Mouse (Mus musculus): Measurements from ENCODE around the gene Arid4a.
"Not testable (repeated sequence)": the region's sequence is repeated elsewhere in the genome, so short reads cannot be mapped to it uniquely, and the experiment has no call there.

Gene Arid4a

DNA sequence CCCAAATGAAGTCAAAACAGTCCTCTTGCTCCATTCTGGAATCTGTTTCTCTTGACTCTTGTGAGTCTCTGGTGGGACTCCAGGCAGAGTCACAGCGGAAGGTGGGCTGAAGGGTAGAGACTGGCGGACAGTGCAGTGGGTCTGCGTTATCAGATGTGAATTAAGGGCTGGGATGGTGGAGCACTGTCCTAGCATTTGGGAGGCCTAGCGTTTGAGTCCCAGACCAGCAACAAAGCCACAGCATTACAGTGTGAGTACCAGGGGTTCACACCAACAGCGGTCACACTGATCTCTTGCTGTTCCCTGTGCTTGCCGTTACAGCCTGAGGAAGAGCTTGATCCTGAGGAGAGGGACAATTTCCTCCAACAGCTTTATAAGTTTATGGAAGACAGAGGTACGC is 44.0 kb downstream of the Arid4a start:
- no peak for DNase-seq

DNA sequence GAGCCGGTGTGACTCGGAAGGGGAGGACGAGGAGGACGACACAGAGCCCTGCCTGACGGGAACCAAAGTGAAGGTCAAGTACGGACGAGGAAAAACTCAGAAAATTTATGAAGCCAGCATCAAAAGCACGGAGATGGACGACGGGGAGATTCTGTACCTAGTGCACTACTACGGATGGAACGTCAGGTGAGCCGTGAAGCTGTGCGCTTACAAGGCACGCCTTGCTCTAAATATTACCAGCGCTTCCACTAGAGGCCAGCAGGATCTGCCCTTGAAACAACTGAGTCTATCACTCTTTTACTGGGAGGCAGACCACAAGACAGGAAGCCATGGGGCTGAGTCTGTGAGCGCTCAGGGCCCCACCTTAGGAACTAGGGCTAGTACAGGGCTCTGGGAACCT is 54.1 kb downstream of the Arid4a start:
- no peak for DNase-seq

DNA sequence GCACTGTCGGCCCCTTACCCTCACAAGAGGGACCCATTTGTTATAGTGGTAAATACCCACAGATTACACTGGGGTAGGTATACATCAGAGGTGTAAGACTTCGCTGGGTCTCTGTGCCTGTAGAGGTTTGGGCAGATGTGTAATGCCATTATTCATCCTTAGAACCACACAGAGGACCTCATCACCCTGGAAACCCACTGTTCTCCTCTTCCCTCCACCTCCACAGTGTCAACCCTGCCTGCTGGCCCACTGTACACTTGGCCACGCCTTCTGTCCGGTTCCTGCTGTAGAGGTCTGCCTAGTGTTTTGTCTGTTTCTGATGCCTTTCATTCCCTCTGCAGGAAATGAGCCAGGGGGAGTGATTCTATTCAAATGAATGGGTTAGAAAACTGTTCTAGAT is 56.3 kb downstream of the Arid4a start:
- DNase-seq, result no peak

DNA sequence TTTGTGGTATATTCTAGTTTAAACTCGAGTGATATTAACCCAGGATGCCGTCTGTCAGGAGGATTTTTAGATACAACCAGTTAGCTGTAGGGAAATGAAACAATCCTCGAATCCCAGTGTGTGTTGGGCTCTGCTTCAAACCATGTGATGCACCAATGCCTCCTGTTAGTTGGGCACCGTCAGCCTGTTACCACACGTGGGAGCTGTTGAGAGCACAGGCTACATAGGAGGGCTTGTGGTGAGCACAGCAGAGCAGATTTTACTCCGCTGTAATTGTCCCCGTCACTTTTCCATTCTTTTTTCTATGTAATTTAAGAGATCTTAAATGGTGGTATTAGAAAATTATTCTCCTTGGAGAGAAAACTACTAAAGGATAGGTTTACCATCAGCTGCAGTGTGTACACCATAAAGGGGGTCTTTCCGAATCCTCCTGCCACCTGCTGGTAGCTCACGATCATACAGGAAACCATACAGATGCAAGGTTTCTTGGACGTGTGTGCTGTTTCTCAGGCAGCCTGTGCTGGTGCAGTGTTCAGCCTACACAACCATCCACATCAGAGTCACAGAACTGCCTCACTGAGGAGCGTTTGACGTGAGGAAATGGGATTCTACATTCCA is 57.4 kb downstream of the Arid4a start:
- DNase-seq, result peak; percentile 33

DNA sequence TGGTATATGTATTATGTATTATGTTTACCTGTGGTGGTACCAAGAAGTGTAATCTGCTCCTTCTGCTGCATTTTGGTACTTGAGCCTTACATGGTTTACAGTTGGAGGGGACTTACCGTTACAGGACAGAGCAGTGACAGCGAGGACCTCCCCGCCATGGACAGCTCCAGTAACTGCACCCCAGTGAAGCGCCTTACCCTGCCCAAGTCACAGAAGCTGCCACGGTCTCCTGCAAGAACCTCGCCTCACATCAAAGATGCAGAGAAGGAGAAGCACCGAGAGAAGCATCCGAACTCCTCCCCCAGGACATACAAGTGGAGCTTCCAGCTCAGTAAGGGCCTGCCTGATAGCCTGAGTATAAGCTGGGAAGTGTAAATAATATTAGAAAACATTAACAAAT is 70.5 kb downstream of the Arid4a start:
- DNase-seq, result no peak

DNA sequence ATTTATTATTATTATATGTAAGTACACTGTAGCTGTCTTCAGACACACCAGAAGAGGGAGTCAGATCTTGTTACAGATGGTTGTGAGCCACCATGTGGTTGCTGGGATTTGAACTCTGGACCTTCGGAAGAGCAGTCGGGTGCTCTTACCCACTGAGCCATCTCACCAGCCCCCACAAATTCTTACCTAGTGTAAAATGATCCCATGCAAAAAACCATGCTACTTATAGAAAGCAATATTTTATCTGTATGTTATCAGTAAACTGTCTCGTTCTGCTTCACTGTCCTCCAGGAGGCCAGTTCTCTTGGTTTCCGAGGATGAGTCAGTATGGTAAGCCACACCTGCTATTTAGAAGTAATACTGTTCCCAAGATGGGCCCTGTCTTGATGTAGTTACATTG is 88.5 kb downstream of the Arid4a start:
- not testable (repeated sequence) for DNase-seq

DNA sequence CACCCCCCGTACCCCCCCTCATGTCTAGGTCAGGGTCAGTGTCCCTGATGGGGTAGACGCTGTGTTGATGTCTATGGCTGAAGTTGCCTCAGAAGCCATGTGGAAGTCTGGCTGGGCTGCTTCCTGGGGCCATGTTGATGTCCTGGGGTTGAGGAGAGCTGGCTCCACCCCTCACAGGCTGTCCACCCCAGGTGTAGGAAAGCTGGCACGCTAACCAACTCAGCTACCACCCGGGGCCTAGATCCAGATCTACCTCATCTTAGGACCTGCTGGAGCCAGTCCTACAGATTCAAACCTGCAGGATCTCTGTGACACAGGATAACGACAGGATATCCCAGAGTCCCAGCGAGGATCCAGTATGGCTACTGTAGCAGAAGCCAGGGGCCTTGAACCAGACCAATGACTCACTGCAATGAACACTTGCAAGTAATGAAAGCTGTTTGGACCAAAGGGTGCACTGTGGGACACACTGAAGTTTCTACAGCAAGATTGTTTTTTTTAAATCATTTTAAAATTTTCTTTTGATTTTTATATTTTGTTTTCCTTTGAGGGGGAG is 91.5 kb downstream of the Arid4a start:
- DNase-seq, result no peak

DNA sequence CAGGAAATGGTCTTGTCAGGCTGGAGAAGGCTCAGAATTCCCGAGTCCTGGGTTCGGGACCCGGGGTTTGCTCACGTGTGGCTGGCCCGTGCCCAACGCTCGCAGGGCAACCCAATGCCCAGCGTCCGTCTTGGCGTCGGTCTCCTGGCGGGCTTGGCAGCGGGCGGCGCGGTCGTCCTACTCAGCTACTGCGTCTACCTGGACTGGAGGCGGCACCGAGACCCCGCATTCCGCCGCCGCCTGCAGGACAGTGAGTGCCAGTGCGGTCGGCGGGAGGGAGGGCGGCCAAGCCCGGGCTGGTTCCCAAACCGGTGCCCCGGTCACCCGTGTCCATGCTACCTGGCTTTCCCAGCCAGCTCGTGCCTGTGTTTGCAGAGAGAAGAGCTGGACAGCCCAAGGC is 95.5 kb downstream of the Arid4a start, which contains the start of gene Tomm20l:
Tomm20l (plus strand) TSS at position 98 of the 400 bp plus-strand sequence.
- DNase-seq, result peak; percentile 64

DNA sequence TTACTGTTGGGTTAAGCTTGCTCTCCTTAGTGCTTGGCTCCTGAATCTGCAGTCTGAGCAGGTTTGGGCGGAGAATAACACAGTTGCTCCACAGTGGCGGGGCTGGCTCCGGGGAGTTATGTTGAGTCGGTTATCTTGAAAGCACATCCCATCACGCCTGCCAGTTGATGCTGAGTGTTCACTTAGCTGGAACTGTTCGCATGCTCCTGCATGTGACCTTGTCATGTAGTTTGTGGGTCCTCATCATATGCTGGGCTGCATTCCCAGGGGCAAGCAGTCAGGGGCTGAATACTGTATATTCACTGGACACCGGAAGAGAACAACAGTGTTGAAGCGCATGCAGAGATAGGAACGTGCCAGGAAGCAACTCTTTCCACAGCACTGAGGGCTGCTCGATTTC is 97.3 kb downstream of the Arid4a start:
- no peak for DNase-seq

DNA sequence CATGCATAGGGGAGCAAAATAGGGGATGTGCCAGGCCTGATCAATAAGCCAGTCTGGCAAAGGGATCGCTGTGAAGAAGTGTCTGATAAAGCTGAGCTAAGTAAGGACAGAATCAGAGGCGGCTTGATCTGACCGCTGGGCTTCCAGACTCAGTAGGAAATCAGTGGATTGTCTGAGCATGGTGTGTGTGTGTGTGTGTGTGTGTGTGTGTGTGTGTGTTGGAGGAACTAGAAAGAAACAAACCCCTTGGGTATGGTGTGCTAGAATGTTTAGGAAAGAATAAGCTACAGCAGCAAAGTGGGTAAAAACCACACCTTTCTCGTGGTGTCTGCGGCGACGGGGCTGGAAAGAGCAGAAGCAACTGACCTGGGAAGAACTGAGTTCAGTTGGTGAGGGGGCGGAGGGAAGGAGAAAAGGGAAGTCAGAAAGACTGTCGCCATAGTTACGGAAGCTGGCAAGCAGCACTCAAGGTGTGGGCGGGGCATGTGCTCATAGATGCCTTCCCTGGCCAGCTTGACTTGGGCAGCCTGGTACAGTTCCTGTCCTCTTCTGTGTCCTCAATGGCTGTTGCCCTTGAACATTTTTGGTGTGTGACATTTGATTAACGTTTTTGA is 98.0 kb downstream of the Arid4a start:
- peak; percentile 51 for DNase-seq

DNA sequence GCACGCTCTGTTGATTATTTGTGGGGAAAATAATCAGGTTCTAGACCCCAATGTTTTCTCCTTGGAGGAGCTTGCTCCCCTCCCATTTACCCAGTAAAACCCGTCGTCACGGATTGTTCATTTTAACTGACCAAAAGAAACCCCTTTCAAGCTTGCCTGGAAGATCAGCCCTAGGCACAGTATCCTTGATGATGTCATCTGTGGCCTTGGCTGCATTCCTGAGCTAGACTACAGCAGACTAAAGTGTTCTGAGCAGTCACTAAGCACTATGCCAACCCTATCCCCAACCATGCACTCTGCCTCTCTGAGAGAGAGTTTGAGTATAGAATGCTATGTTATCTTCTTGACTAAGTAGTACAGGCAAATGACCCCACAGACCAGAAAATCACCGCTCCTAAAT is 100.6 kb downstream of the Arid4a start:
- no peak for DNase-seq

DNA sequence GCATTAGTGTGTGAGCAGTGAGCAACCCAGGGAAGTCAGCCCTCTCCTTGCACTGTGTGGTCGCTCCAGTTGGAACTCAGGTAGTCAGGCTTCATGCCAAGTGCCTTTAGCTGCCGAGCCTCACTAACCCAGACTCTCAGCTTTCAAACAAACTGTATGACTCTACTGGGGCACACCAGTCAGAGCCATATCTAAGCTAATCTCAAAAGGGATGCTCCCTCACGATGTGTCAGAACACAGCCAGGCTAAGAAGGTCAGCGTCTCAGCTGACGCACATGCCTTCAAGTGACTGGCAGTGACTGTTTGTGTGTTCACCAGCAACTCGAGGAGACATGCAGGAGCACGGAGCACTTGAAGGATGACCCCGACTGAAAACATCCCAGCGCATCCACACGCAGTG is 106.9 kb downstream of the Arid4a start:
- no peak for DNase-seq

DNA sequence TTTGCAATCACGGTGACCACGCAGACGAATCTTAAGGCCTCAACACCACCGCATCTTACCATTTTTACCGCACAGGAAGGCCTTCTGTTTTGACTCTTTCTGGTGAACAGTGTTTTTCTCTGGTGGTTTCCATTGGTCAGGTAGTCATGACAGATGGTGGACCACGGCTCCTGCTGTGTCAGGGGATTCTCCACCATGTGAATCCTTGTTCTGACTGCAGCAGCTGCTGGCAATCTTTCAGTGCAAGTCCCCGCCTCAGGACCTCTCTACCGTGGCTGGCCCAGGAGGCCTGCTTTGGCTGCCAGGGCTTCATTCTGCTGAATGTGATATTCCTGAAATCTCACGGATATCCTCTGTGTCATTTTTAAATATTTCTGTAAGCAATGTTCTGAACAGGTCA is 107.5 kb downstream of the Arid4a start:
- no peak for DNase-seq

DNA sequence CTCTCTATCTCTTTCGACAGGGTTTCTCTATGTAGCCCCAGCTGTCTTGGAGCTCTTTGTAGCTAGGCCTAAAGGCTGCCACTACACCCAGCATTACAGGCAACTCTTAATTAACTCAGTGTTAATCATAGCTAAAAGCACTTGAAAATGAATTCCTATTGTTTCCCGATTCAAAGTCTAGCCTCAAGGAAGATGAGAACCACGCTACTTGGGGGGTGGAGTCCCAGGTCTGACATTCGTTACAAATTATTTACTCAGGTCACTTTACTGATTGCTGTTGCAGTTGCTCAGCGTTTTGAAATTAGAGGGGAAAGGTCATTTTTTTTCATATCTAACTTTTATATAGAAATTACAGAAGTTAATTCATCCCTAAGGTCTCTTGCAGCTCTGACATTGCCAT is 119.8 kb downstream of the Arid4a start:
- no peak for DNase-seq

DNA sequence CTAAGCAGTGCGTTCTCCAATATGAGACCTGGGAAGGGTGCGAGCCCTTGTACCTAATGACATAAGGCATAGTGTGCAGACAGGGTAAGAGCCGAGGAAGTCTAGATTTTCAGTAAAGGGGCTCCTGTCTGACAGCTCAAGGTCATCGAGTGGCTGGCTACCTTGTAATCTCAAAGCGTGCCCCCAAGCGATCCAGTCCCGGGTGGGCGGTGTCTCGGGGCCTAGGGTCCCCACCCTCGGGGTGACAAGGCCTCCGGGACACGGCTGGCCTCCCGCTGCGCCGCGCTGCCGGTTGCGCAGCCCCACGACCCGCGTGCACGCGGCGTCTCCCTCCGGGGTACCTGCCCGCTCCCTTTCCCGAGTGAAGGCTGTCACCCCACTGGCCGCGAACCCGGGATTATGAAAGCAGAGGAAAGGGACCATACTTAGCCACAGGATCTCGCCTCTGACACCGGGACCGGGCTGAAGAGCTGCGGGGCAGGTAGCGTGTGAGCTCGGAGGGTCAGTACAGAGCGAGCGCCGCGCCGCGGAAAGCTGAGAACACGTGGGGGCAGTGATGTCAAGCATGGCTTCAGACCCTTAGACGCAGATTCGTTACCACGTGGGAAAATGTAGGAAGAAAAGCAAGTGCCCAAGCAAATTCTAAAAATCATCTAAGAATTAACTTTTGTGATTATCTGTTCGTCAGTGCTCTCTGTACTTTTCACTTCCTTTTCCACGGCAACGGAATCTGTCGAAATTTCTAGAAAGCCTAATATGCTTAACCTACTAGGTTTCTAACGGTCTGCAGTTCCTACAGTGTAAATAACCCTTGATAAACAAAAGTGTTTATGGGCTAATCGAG is 120.6 kb downstream of the Arid4a start, which contains the start of the genes Timm9 and 2700049A03Rik:
Timm9 (minus strand) TSS at position 555 of the 844 bp plus-strand sequence.
2700049A03Rik (plus strand) TSS at position 719 of the 844 bp plus-strand sequence.
- peak; percentile 77 for DNase-seq

DNA sequence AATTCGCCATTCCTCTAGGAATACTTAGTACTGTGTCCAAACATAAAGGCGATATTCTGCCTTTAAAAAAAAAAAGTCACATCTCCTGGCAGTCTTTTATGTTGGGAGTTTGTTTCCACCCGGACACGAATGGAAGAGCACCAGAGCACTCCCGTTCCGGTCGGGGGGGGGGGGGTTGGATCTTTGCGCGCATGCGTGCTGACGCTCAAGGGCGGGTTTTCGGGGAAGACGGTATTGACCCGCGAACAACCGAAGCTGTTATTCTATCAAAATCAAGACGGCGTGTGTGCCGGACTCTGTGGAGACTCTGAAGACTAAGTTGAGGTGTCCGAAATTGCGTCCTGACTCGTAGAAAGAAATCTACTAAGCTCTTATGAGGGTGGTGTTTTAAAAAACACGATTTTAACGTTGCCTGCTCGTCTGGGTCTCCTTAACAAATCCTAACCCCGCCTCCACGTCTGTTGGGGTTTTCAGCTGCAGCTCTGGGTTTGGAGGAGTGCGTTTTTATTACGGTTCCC is 121.2 kb downstream of the Arid4a start:
- DNase-seq, result peak; percentile 74

DNA sequence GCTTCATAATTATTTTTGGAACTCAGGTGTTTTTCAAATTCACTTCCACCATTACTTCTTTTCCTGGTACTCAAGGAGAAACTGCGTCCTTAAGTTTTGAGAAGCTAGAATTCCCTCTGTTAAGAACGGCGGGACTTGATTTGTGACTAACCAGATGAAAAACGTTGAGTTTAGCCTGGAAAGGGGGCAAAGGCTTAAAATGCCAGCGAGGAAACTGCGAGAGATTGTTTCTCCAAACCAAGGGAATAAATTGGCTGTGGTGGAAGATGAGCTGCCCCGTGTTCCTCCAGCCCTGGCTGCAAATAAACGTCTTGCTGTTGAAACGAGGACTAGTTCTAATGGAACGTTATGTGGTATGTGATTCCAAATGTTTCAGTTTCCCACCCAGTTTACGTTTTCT is 121.9 kb downstream of the Arid4a start:
- DNase-seq, result no peak

DNA sequence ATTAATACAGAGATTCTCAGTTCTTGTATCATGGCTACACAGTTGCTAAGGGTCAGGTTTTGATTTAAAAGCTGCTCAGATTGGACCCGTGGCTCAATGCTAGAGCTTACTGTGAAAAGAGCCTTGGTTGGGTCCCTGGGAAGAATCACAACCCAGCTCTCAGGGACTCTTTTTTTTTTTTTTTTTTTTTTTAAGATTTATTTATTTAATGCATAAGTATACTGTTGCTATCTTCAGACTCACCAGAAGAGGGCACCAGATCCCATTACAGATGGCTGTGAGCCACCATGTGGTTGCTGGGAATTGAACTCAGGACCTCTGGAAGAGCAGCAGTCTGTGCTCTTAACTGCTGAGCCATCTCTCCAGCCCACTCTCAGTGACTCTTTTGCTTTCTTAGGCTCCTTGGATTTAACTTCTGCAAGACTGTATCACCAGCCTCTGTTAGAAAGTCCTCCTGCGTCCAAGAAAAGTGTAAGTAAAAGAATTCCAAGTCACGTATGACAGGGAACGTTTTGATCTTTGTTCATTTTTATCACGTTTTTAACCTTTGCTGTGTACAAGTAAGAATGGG is 123.6 kb downstream of the Arid4a start:
- DNase-seq, result no peak

DNA sequence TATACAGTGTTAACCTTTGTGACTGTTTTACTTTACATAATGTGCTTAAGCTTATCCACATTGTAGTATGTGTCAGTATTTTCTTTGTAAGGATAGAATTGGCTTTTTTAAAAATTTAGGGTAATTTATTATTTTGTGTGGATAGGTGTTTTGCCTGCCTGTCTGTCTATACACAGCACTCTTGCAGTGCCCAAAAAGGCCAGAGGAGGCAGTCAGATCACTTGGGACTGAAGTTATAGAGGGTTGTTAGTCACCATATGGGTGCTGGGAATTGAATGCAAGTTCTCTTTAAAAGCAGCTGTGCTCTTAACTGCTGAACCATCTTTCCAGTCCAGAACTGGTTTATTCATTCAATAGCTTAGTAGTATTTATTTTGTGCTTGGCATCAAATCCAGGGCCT is 125.4 kb downstream of the Arid4a start:
- DNase-seq, result no peak

DNA sequence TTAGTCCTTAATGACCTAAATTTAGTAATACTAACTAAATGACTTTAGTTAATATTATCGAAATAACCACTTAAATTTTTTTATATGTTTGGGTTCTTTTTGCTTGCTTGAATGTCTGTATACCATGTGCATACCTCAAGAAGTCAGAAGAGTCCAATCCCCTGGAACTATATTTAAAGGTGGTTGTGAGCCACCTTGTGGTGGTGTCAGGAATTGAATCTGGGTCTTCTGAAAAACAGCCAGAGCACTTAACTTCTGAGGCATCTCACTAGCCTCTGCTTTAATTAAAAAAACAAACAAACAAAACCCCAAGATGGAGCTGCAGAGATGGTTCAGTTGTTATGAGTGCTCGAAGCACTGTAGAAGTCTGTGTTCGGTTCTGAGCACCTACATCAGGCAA is 131.9 kb downstream of the Arid4a start:
- no peak for DNase-seq

Data from kidney, adult 11 months (tissue).